Mouse (Mus musculus) testis, adult 2 months (tissue): ENCODE measurements around the gene Nrp1.

Experiments used
- CTCF ChIP-seq: fragments of 200-500 bp; IDR thresholded peaks from 2 replicates; pipeline ENCODE4 v1.5.1; 2012; ENCODE audit warnings: low read depth, mild to moderate bottlenecking, inconsistent platforms, low read length, moderate library complexity; ENCODE audit not compliant: control insufficient read depth, insufficient read depth, insufficient replicate concordance
- POLR2A ChIP-seq: fragments of 200-500 bp; IDR thresholded peaks from 2 replicates; pipeline ENCODE4 v1.6.1; 2012; ENCODE audit warnings: low read depth, mild to moderate bottlenecking, inconsistent platforms, low read length, moderate library complexity; ENCODE audit not compliant: control insufficient read depth

GRCm38 (mm10) chr8:128516846-128517446, 158.5 kb downstream of the Nrp1 start:
- TF ChIP-seq CTCF (no peak), POLR2A (no peak)
